Mouse (Mus musculus) ES-Bruce4 (cell line): ENCODE data around the gene Umodl1.
A peak's percentile ranks its signal among the peaks of the same experiment; 100 is the strongest.

Experiments used
- CTCF ChIP-seq: IDR thresholded peaks from one replicate; pipeline ENCODE4 v1.8.1; 2011; ENCODE audit warnings: low read depth, low read length
- POLR2A ChIP-seq: IDR thresholded peaks from one replicate; pipeline ENCODE4 v1.8.1; 2011; ENCODE audit warnings: low read length; ENCODE audit not compliant: insufficient read depth

DNA sequence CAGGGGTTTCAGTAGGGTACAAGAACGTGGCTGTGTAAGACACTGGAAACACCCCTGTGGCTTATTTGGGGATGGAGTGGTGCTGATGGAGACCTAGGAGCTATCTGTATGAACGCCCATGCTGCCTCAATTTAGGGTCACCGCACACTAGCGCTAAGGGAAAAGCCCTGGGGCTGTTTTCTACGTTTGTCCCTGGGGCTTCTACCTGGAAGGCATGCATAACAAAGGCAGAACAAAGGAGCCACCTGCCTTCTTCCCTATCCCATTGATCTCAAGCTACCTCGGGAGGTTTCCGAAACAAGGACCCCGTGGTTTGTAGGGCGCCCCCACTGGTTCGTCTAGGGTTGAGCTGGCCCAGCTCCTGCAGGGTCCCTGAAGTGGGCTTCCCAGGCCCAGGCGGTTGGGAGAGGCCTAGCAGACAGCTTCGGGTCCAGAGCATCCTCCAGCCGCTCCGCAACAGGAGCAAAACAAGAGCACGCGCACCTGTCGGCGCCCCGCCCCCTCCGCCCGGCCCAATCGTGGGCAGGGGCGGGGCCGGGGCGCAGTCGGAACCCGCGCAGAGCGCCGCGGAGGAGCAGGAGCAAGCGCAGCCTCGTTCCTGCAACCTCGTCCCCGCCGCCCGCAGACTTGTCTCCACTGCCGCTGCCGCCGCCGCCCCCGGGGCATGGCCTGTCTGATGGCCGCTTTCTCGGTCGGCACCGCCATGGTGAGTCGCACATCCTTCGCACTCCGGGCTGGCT, 102.9 kb downstream of the Umodl1 start, which contains the start of gene Abcg1:
- TF ChIP-seq CTCF (peak; percentile 38), POLR2A (no peak)
